Mouse (Mus musculus): ENCODE measurements around the gene Ano4. TPM values are rescaled to one million over a fixed set of nuclear protein-coding genes. Genes with fewer than 3 reads are reported as not detected.

The Ano4 gene
- 0.02 and 0.14 TPM in 2 replicates for polyA plus RNA-seq (2012; rRNA removed)

DNA sequence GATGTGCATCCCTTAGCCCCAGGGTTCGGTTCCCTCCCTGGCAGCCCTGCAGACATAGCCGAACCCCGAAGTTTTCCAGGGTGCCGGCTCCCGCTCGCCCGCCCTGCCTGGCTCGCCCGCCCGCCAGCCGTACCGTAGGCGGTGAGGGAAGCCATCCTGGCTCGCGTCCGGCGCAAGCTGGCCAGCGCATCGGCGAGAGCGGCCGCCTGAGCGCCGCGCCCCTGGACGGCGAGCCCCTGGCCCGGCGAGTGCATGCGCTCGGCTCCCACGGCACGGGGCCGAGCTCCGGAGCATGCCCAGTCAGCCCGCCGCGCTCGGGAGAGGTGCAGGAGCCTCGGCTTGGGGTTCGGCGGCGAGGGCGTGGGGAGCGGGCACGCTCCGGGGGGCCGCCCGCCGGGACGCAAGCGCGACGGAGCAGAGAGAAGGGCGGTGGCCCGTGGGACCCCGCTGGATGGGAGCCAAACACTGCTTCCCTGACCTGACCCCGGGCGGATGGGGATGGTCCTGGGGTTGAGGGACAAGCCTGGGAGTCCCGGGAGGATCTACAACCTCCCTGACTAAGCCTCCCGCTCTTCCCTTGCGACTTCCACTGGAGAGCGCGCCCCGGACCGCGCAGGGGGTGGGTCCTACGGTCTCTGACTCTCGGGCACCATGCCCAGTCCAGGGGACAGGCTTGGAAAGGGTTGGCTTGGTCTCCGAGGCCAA lies at the start of gene Ano4:
TSS of gene Ano4 (minus strand) at position 272 of the 705 bp plus-strand sequence.

Other genes with a start within 250 kb of the Ano4 start
- gene Gas2l3, start 99.2 kb upstream of the Ano4 start, polyA plus RNA-seq (2012; rRNA removed), result 2.3 and 2.4 TPM in 2 replicates
- 36.3 and 37.9 TPM in 2 replicates for gene Nr1h4, start 188.8 kb upstream of the Ano4 start, polyA plus RNA-seq (2012; rRNA removed)

Measured in liver, embryonic 18 days (tissue).